Mouse (Mus musculus) layer of hippocampus, adult 18-20 months (tissue): ENCODE results near the gene Nusap1. TPM values are rescaled to one million over a fixed set of nuclear protein-coding genes. Genes with fewer than 3 reads are reported as not detected.
"Not testable (repeated sequence)": the region's sequence is repeated elsewhere in the genome, so short reads cannot be mapped to it uniquely, and the experiment has no call there.

Experiments used
- DNase-seq, 2 experiments: peaks; one replicate each; pipeline ENCODE4 v3.0.0; 2022; ENCODE audit warnings: low spot score in 2 of 2
- total RNA-seq, 2 experiments: library from RNA; stranded (reverse); gene quantifications; 2 replicates each; pipeline ENCODE4 v1.2.3; 2021

Nusap1 gene
- total RNA-seq, 2 experiments from 2014 or later: 0.51 to 0.62 TPM

DNA sequence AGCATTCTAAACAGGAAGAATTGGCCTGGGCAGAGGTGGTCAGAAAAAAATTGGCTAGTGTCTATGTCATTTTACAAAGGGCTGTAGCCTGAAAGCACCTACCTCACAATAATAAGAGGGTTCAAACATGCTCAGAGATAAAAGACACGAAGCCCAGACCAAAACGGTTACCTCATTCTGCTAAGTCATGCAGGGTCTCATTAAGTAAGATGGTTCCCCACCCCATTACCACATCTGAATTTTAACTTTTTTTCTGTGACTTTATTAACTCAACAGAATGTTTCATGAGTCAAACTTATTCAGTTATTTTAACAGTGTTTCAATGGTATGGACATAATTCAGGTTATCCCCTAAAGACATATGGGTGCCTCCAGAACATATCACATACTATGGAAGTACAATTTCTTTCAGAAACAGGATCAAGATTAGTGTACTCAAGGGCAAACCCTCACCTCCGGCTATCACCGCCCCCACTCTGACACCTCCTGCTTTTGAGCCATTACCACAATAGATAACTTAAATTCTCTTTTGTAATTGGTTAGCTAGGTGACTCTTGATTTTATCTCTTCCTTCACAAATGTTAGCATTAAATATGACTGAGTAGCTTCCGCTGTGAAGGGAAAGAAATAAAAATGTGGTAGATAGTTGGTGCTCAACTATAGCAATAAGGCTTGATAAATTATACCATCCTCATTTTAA, 23.3 kb downstream of the Nusap1 start:
- no peak for DNase-seq

DNA sequence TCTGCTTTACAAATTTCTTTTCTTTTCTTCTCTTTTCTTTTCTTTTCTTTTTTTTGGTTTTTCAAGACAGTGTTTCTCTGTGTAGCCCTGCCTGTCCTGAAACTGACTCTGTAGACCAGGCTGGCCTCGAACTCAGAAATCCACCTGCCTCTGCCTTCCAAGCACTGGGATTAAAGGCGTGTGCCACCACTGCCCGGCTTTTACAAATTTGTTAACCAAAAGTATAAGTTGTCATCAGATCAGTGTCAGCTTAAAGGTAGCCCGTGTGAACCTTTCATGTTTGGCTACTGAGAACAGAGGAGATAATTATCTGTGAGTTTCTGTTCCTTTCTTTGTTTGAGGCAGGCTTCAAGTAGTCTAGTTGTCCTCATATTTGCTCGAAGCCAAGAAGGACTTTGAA, 26.2 kb downstream of the Nusap1 start:
- DNase-seq: no peak

GRCm38 (mm10) chr2:119662220-119663182, 44.4 kb downstream of the Nusap1 start, which contains the start of gene Ndufaf1:
Ndufaf1 (minus strand) TSS chr2:119662827.
- peak; percentile 73 to 88 for DNase-seq

GRCm38 (mm10) chr2:119665744-119666143, 47.6 kb downstream of the Nusap1 start:
- DNase-seq: not testable (repeated sequence)

DNA sequence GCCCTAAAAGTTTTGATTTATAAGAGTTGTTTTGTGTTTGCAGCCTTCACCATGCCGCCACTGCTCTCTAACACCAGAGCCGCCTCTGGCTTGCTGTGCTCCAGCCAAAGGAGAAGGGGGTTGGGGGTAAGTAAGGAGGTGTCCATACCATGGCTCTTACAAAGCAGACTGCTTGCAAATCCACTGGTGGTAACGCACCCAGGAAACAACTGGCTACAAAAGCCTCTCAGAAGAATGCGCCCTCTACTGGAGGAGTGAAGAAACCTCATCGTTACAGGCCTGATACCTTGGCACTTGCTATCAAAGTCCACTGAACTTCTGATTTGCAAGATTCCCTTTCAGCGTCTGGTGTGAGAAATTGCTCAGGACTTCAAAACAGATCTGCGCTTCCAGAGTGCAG, 50.9 kb downstream of the Nusap1 start:
- peak in 1 of 2 experiments; percentile 16 for DNase-seq

DNA sequence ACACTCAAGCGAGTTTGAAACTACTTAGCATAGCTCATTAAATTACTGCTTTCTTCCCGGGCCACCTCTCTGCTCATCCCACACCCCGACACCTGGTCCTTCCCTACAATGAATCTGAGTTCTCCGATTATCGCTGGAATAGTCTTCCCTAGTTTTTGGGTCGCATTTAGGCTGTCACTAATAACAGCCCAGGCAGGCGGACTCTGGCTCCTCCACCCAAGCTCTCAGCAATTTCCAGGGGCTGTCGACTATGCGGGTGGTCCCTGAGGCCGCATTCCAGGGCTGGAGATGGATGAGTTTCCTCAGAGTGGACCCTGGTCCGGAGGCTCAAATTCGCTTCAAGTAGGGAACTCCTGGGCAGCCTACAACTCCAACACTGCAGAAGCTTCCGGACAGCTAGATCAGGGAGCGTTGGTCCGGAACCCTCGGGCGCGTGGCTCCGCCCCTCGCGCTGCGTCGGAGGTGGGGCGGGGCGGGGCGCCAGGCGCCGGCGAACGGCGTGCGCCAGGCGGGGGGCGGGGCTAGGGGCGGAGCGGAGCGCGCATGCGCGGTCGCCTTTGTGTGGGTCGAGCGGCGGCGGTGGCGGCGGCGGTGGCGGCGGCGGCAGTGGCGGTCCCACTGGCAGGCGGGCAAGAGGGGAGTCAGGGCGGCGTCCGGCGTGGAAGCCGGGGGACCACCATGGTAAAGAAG, 56.6 kb downstream of the Nusap1 start, which contains the start of gene Rtf1:
Gene Rtf1 (plus strand): TSS at position 544 of the 690 bp plus-strand sequence.
- peak; percentile 88 to 94 for DNase-seq

- peak in 1 of 2 experiments; percentile 9 for DNase-seq
Observed at GRCm38 (mm10) chr2:119675215-119675784, 57.2 kb downstream of the Nusap1 start.

GRCm38 (mm10) chr2:119675831-119676230, 57.7 kb downstream of the Nusap1 start:
- DNase-seq: no peak

DNA sequence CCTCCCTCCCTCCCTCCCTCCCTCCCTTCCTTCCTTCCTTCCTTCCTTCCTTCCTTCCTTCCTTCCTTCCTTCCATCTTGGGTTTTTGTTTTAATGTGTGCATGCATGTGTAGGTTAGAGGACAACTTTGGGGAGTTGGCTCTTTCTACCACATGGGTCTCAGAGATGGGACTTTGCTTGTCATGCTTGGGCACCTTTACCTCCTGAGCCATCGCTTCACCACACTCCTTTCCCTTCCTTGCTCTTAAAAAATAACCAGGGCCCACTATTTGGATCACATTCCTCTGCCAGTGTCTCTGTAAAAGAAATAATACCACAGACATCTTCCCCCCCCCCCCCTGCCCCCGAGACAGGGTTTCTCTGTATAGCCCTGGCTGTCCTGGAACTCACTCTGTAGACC, 65.6 kb downstream of the Nusap1 start:
- no peak for DNase-seq

- DNase-seq: no peak
Observed at GRCm38 (mm10) chr2:119692003-119692701, 74.1 kb downstream of the Nusap1 start.

GRCm38 (mm10) chr2:119694826-119695225, 76.7 kb downstream of the Nusap1 start:
- no peak for DNase-seq

DNA sequence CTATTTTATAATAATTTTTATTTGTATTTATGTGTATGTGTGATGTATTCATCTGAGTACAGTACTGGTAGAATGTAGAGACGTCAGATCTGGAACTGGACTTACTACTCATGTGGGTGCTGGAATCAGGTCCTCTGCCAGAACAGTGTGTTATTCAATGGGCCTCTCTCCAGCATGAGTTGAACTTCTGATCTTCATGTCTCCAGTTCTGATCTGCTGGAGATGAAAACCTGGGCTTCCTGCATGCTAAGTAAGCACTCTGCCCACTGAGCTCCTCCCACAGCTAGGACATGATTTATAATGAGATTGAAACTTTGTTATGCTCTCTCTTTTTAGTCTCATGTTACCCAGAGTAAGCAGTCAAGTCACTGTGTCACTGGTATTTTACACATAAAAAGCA, 78.0 kb downstream of the Nusap1 start:
- no peak for DNase-seq

DNA sequence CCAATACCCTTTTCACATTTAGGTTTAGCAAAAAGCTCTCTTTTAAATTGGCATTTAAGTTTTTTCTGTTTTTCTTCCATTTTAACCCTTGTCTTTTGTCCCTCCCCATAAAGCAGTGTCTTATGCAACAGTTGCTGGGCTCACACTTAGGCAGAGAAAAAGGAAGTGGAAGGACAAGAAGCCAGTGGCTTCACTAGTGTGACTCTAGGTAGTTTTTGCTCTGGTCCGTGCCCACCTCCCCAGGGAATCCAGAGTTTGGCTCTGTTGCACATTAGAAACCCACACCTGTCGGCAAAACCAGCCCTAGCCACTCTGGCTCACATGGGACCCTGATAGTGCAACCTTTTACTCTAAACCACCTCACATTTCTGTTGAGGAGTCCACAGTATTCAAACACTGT, 80.4 kb downstream of the Nusap1 start:
- no peak for DNase-seq

- DNase-seq: no peak
Observed at GRCm38 (mm10) chr2:119699962-119700361, 81.9 kb downstream of the Nusap1 start.

Other genes starting within 250 kb of the Nusap1 start
- 10 to 100 TPM; 17.8 to 18.9 TPM for gene Ino80, start 140.6 kb upstream of the Nusap1 start, total RNA-seq
- gene Exd1, start 70.7 kb upstream of the Nusap1 start, total RNA-seq: under 1 TPM; 0.64 to 0.76 TPM
- gene Chp1, start 70.6 kb upstream of the Nusap1 start, total RNA-seq: 100 to 1,000 TPM; 154 to 166 TPM
- gene Oip5, start 171 bp downstream of the Nusap1 start, total RNA-seq: 1 to 10 TPM in 1 of 2 experiments, under 1 TPM in 1; 0.79 to 1.2 TPM
- 10 to 100 TPM; 30.1 to 35.2 TPM for gene Ndufaf1, start 44.5 kb downstream of the Nusap1 start, total RNA-seq
- 10 to 100 TPM; 60.9 to 61.1 TPM for gene Rtf1, start 56.8 kb downstream of the Nusap1 start, total RNA-seq
- 100 to 1,000 TPM; 284 to 311 TPM for gene Itpka, start 124.0 kb downstream of the Nusap1 start, total RNA-seq
- 10 to 100 TPM; 12.5 to 15.8 TPM for gene Ltk, start 142.1 kb downstream of the Nusap1 start, total RNA-seq
- 10 to 100 TPM; 17.7 to 19.2 TPM for gene Rpap1, start 169.2 kb downstream of the Nusap1 start, total RNA-seq
- 10 to 100 TPM; 87.5 to 93.6 TPM for gene Tyro3, start 179.4 kb downstream of the Nusap1 start, total RNA-seq